Mouse (Mus musculus): ENCODE measurements around the gene H2-T22. TPM values are rescaled to one million over a fixed set of nuclear protein-coding genes. Genes with fewer than 3 reads are reported as not detected.
"Not testable (repeated sequence)": the region's sequence is repeated elsewhere in the genome, so short reads cannot be mapped to it uniquely, and the experiment has no call there.

The H2-T22 gene
- polyA plus RNA-seq, 1 experiment from 2014 or later, result 4.9 TPM

GRCm38 (mm10) chr17:36057927-36058326, 15.4 kb upstream of the H2-T22 start:
- 90% methylated on average over 23 of the region's 25 CpGs for WGBS
- not testable (repeated sequence) for H3K9me3 ChIP-seq (ENCODE audit: control insufficient read depth, low read length); H3K27me3 ChIP-seq (replicated peaks; ENCODE audit: control insufficient read depth, insufficient read depth, low read length); H3K4me1 ChIP-seq (replicated peaks; ENCODE audit: control insufficient read depth, insufficient read depth, low read length); H3K4me3 ChIP-seq (replicated peaks; ENCODE audit: low read length); H3K4me2 ChIP-seq (ENCODE audit: low read length); ATAC-seq; H3K36me3 ChIP-seq (ENCODE audit: control insufficient read depth, insufficient read depth); H3K9ac ChIP-seq (replicated peaks; ENCODE audit: low read depth, low read length); H3K27ac ChIP-seq (ENCODE audit: low read length)

DNA sequence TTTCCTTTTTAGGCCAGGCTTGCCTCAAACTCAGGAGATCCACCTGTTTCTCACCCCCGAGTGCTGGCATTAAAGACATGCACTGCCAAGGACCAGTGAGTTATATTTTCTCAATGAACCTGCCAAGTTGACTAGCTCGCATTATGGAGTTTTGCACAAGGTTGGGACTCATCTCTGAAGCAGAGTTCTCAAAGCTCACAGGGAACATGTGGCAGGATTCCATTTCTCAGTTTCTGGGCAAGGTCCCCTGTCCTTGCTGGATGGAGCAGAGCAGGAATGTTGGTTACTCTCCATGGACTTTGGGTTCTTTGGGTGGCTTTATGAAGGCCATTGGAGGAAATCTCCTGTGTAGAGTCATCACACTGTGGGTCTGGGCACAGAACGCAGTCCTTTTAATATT, 739 bp upstream of the H2-T22 start:
- Histone ChIP-seq H3K9ac (replicated peaks; ENCODE audit: low read depth, low read length) (no peak overlapping the region), H3K9me3 (ENCODE audit: control insufficient read depth, low read length) (no peaks in the 10 kb centered on the region), H3K36me3 (ENCODE audit: control insufficient read depth, insufficient read depth) (no peaks in the 10 kb centered on the region), H3K4me3 (replicated peaks; ENCODE audit: low read length) (no peak overlapping the region), H3K4me1 (replicated peaks; ENCODE audit: control insufficient read depth, insufficient read depth, low read length) (no peaks in the 10 kb centered on the region; the same call in 1 of the 2 replicates), H3K27ac (ENCODE audit: low read length) (no peak overlapping the region), H3K27me3 (replicated peaks; ENCODE audit: control insufficient read depth, insufficient read depth, low read length) (no peaks in the 10 kb centered on the region), H3K4me2 (ENCODE audit: low read length) (no peak overlapping the region; the same call in 1 of the 2 replicates)
- no peak for ATAC-seq
- WGBS, result 71% methylated on average over 3 of the region's 3 CpGs

GRCm38 (mm10) chr17:36042055-36042454, 492 bp downstream of the H2-T22 start:
- ATAC-seq, result peak; percentile 65
- H3K27ac ChIP-seq (ENCODE audit: low read length); H3K36me3 ChIP-seq (ENCODE audit: control insufficient read depth, insufficient read depth); H3K9me3 ChIP-seq (ENCODE audit: control insufficient read depth, low read length); H3K4me1 ChIP-seq (replicated peaks; ENCODE audit: control insufficient read depth, insufficient read depth, low read length); H3K27me3 ChIP-seq (replicated peaks; ENCODE audit: control insufficient read depth, insufficient read depth, low read length): not testable (repeated sequence)
- Histone ChIP-seq H3K4me2 (ENCODE audit: low read length) (peak overlapping the region; percentile 69), H3K4me3 (replicated peaks; ENCODE audit: low read length) (peak overlapping the region; percentile 42), H3K9ac (replicated peaks; ENCODE audit: low read depth, low read length) (peak overlapping the region; percentile 54)
- 1% methylated on average over 17 of the region's 19 CpGs for WGBS

- H3K9me3 ChIP-seq (ENCODE audit: control insufficient read depth, low read length); H3K27ac ChIP-seq (ENCODE audit: low read length); H3K36me3 ChIP-seq (ENCODE audit: control insufficient read depth, insufficient read depth); ATAC-seq; H3K4me2 ChIP-seq (ENCODE audit: low read length); H3K9ac ChIP-seq (replicated peaks; ENCODE audit: low read depth, low read length); H3K4me1 ChIP-seq (replicated peaks; ENCODE audit: control insufficient read depth, insufficient read depth, low read length); H3K4me3 ChIP-seq (replicated peaks; ENCODE audit: low read length); H3K27me3 ChIP-seq (replicated peaks; ENCODE audit: control insufficient read depth, insufficient read depth, low read length): not testable (repeated sequence)
- 93% methylated on average over 2 of the region's 2 CpGs for WGBS
Observed at GRCm38 (mm10) chr17:36040604-36041003, 1.9 kb downstream of the H2-T22 start.

- not testable (repeated sequence) for H3K4me1 ChIP-seq (replicated peaks; ENCODE audit: control insufficient read depth, insufficient read depth, low read length); H3K4me2 ChIP-seq (ENCODE audit: low read length); ATAC-seq; H3K4me3 ChIP-seq (replicated peaks; ENCODE audit: low read length); H3K36me3 ChIP-seq (ENCODE audit: control insufficient read depth, insufficient read depth); H3K9me3 ChIP-seq (ENCODE audit: control insufficient read depth, low read length); H3K27me3 ChIP-seq (replicated peaks; ENCODE audit: control insufficient read depth, insufficient read depth, low read length); H3K27ac ChIP-seq (ENCODE audit: low read length); H3K9ac ChIP-seq (replicated peaks; ENCODE audit: low read depth, low read length)
- WGBS, result 87% methylated on average over 13 of the region's 13 CpGs
Observed at GRCm38 (mm10) chr17:36036126-36036525, 6.4 kb downstream of the H2-T22 start.

DNA sequence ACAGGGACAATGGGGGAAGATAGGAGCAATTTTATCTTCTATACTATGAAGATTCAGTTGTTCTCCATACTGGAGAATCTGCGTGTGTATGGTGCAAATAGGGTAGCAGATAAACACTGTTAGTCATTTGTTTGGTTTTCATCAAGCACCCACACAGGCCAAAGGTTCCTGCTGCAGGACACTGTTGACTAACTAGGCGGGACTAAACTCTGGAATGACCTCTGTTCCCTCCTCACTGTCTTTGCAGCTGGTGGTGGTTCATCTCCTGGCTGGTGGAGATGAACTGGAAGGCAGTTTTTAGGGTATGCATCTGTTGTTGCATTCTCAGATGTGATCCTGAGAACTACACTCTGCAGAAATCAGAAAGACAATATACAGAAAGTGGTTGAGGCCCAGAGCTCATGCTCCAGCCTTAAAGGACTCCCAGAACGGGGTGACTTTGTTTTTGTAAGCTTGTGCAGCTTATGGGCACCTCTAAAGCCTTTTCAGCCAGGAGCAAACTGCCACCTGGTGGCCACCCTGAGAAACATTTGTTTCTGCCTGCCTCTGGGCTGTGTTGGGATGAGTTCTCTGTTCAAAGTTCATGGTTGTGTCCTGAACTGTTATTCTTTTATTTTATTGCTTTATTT, 7.4 kb downstream of the H2-T22 start:
- not testable (repeated sequence) for H3K4me2 ChIP-seq (ENCODE audit: low read length); H3K4me1 ChIP-seq (replicated peaks; ENCODE audit: control insufficient read depth, insufficient read depth, low read length); H3K36me3 ChIP-seq (ENCODE audit: control insufficient read depth, insufficient read depth); H3K27ac ChIP-seq (ENCODE audit: low read length); H3K27me3 ChIP-seq (replicated peaks; ENCODE audit: control insufficient read depth, insufficient read depth, low read length); H3K4me3 ChIP-seq (replicated peaks; ENCODE audit: low read length); H3K9me3 ChIP-seq (ENCODE audit: control insufficient read depth, low read length); H3K9ac ChIP-seq (replicated peaks; ENCODE audit: low read depth, low read length)
- WGBS, result 40% methylated on average over 3 of the region's 3 CpGs
- ATAC-seq, result 0 out of 2 replicates have a peak, but pooled peaks have one; percentile 31

- not testable (repeated sequence) for H3K4me3 ChIP-seq (replicated peaks; ENCODE audit: low read length); ATAC-seq; H3K4me1 ChIP-seq (replicated peaks; ENCODE audit: control insufficient read depth, insufficient read depth, low read length); H3K27ac ChIP-seq (ENCODE audit: low read length); H3K27me3 ChIP-seq (replicated peaks; ENCODE audit: control insufficient read depth, insufficient read depth, low read length); H3K36me3 ChIP-seq (ENCODE audit: control insufficient read depth, insufficient read depth); H3K9ac ChIP-seq (replicated peaks; ENCODE audit: low read depth, low read length); H3K4me2 ChIP-seq (ENCODE audit: low read length); H3K9me3 ChIP-seq (ENCODE audit: control insufficient read depth, low read length)
- WGBS, result 63% methylated on average over 3 of the region's 3 CpGs
Observed at GRCm38 (mm10) chr17:36034524-36034923, 8.0 kb downstream of the H2-T22 start.

DNA sequence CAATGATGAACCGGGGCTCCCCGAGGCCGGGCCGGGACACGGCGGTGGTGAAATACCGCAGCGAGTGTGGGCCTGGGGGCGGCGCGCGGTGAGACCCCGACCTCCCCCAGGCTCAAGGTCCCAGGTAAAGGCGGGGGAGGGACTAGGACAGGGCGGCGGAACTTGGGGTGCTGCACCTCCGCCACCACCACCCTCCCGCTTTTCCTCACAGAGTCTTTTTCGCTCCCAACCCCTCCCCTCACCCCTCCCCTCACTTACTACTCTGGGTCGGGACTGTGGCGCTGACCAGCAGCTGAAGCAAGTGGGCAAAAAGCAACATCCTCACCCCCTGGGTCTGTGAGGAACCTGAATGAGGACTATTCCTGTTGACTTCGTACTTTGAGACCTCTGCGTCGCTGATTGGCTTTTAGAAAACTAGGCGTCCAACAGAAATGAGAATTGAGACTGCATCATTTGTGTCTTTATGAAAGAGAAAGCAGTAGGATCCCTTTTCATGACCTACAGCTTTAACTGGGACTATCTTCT, 10.1 kb downstream of the H2-T22 start, which contains the start of gene H2-T23:
Gene H2-T23 (minus strand): TSS at position 505 of the 525 bp plus-strand sequence.
- not testable (repeated sequence) for H3K27me3 ChIP-seq (replicated peaks; ENCODE audit: control insufficient read depth, insufficient read depth, low read length); H3K27ac ChIP-seq (ENCODE audit: low read length); H3K36me3 ChIP-seq (ENCODE audit: control insufficient read depth, insufficient read depth); H3K4me1 ChIP-seq (replicated peaks; ENCODE audit: control insufficient read depth, insufficient read depth, low read length); H3K9me3 ChIP-seq (ENCODE audit: control insufficient read depth, low read length)
- WGBS, result under 1% methylated on average over 24 of the region's 25 CpGs
- Histone ChIP-seq H3K4me3 (replicated peaks; ENCODE audit: low read length) (peak within 1 kb of the TSS; percentile 46), H3K4me2 (ENCODE audit: low read length) (peak within 1 kb of the TSS; percentile 72), H3K9ac (replicated peaks; ENCODE audit: low read depth, low read length) (peak within 1 kb of the TSS; percentile 62)
- ATAC-seq, result peak; percentile 11; the same call in 1 of the 2 replicates

DNA sequence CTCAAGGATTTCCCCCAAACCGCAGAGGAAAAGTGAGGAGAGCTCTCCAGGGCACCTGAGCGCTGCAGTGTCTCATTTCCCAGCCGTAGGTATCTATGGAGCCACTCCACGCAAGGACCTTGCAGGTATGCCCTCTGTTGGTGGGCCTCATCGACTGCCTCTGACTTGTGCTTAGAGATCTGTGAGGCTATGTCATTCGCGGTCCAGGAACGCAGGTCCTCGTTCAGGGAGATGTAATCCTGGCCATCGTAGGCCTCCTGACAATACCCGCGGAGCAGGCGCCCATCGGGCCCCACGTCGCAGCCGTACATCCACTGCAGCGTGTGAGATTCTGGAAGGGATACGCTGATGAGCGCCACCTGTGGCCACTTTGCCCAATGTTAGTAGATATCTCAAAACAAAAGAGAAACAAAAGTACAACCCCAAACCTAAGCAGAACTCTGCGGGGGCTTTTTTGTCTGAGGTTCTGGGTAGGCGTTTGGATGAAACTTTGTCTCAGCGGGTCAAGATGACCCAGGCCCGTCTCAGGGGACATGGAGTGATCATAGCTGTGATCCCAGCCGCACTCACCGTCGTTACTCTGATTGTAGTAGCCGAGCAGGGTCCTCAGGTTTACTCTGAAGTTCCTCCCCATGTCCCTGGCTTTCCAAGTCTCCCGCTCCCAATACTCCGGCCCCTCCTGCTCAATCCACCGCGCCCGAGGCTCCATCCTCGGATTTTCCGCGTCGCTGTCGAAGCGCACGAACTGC, 10.8 kb downstream of the H2-T22 start:
- Histone ChIP-seq H3K4me2 (ENCODE audit: low read length) (peak overlapping the region; percentile 72), H3K4me3 (replicated peaks; ENCODE audit: low read length) (peak overlapping the region; percentile 46), H3K9ac (replicated peaks; ENCODE audit: low read depth, low read length) (peak overlapping the region; percentile 62)
- not testable (repeated sequence) for H3K27me3 ChIP-seq (replicated peaks; ENCODE audit: control insufficient read depth, insufficient read depth, low read length); H3K4me1 ChIP-seq (replicated peaks; ENCODE audit: control insufficient read depth, insufficient read depth, low read length); H3K36me3 ChIP-seq (ENCODE audit: control insufficient read depth, insufficient read depth); H3K9me3 ChIP-seq (ENCODE audit: control insufficient read depth, low read length); H3K27ac ChIP-seq (ENCODE audit: low read length)
- WGBS, result 1% methylated on average over 40 of the region's 40 CpGs
- ATAC-seq, result peak; percentile 71
